Mouse (Mus musculus) heart, adult 8-10 months (tissue): ENCODE data around the gene Ppp1ca. TPM values are rescaled to one million over a fixed set of nuclear protein-coding genes. Genes with fewer than 3 reads are reported as not detected.

Experiments used
- DNase-seq: peaks from one replicate; pipeline ENCODE4 v3.0.0; 2022; ENCODE audit warnings: low spot score
- total RNA-seq, 4 experiments: library from RNA; stranded (reverse); gene quantifications; 2 replicates each; pipeline ENCODE4 v1.2.4; 2022

Gene Ppp1ca
- total RNA-seq, 4 experiments from 2014 or later = 261 to 310 (median 281) TPM

DNA sequence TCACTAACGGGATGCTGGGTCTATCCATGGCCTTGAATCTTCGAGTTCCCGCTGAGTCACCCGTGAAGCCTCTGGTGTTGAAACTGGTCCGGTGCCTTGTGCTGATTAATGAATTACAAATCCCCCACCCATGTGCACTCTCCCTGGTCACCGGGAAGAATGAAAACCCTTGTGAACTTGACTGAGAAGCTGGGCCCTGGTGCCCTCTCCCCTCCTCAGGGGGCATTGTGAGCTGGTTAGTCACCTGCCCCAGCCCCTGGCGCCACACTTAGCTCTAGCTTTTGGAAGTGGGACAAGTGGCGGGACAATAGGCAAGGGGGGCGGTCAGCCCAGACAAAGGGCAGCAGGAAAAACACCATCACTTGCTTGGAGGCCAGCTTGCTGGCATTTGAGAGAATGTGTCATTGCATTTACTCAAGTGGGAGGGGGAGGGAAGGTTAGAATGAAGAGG is 21.7 kb downstream of the Ppp1ca start:
- no peak for DNase-seq

- DNase-seq = no peak
Observed at GRCm38 (mm10) chr19:4214071-4214770, 22.4 kb downstream of the Ppp1ca start, which contains the start of the genes Clcf1 and AC109138.7. TSS of gene Clcf1 (plus strand) at chr19:4214238. TSS of gene AC109138.7 (plus strand) at chr19:4214357.

- no peak for DNase-seq
Observed at GRCm38 (mm10) chr19:4214771-4215450, 23.0 kb downstream of the Ppp1ca start.

GRCm38 (mm10) chr19:4215451-4215840 is 23.6 kb downstream of the Ppp1ca start:
- DNase-seq = no peak

DNA sequence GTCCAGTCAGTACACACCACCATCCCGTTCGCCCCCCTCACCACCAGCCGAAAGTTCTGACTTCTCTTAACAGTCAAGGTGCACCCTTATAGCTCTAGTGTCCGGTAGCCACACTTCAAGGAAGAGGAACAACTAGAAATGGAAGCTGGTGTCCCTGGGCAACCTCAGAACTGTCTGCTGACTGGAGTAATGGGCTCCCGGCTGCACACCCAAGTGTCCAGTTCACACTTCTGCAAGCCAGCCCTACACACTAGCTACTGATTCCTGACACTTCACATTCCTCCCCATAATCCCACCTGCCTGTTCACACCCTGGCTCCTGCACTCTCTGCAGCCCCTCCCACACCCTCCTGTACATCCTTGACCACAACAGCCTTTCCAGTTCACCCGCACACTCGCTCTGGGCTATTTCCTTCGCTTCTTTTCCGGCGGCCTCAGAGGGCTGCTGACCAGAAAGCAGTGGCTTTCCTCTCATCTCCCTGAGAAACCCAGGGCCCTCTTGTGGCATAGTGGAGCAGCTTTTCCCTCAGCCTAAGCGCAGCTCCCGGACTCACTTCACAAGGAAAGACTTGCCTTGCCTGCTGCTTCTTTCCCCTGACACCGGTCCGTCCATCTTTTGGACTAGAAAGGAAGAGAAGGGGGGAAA is 24.3 kb downstream of the Ppp1ca start:
- no peak for DNase-seq

DNA sequence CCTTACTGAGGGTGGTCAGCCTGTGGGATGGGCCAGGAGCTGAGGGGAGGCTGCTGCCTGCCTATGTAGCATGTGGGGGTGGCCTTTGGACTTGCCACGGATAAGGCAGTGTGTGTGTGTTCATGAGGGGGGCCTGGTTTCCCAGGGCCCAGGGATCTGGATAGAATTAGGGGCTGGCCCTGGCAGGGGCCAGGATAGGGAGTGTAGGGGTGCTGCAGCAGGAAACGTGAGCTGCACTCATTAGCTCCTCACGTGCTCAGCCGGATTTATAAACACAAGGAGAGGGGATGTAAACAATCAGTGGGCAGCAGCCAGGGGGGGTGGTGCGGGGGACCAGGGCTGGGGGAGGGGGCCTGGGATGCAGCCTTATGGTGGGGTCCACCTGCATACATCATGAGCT is 25.3 kb downstream of the Ppp1ca start:
- DNase-seq = no peak

- DNase-seq = no peak
Observed at GRCm38 (mm10) chr19:4217855-4218254, 26.0 kb downstream of the Ppp1ca start.

- no peak for DNase-seq
Observed at GRCm38 (mm10) chr19:4218293-4218692, 26.4 kb downstream of the Ppp1ca start.

GRCm38 (mm10) chr19:4218784-4219183 is 26.9 kb downstream of the Ppp1ca start:
- no peak for DNase-seq

GRCm38 (mm10) chr19:4219943-4220342 is 28.1 kb downstream of the Ppp1ca start:
- no peak for DNase-seq

DNA sequence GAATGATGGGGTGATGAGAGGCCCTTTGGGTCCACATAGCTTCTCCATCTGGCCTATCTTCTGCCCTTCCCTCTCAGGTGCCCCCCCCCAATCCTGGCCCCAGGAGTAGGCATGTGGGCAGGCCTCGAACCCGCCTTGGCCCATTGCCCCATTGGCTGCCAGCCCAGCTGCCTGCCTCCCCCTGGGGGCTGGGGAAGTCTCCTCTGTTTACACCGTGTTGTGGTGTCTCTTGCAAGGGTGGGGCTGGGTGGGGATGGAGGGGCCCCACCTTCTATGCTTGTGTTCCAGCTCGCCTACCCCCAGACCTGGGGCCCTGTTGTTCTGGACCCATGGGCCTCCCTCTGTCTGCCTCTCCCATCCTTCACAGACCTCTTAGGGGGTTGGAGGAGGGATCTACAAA is 28.6 kb downstream of the Ppp1ca start:
- no peak for DNase-seq

GRCm38 (mm10) chr19:4220957-4221743 is 29.3 kb downstream of the Ppp1ca start:
- DNase-seq = no peak

DNA sequence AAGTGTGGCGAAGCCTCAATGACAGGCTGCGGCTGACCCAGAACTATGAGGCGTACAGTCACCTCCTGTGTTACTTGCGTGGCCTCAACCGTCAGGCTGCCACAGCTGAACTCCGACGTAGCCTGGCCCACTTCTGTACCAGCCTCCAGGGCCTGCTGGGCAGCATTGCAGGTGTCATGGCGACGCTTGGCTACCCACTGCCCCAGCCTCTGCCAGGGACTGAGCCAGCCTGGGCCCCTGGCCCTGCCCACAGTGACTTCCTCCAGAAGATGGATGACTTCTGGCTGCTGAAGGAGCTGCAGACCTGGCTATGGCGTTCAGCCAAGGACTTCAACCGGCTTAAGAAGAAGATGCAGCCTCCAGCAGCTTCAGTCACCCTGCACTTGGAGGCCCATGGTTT is 30.3 kb downstream of the Ppp1ca start:
- DNase-seq = no peak

GRCm38 (mm10) chr19:4226779-4227178 is 34.9 kb downstream of the Ppp1ca start:
- DNase-seq = no peak

- DNase-seq = no peak
Observed at GRCm38 (mm10) chr19:4227446-4227845, 35.6 kb downstream of the Ppp1ca start.

GRCm38 (mm10) chr19:4227894-4228678 is 36.2 kb downstream of the Ppp1ca start:
- DNase-seq = peak; percentile 86

DNA sequence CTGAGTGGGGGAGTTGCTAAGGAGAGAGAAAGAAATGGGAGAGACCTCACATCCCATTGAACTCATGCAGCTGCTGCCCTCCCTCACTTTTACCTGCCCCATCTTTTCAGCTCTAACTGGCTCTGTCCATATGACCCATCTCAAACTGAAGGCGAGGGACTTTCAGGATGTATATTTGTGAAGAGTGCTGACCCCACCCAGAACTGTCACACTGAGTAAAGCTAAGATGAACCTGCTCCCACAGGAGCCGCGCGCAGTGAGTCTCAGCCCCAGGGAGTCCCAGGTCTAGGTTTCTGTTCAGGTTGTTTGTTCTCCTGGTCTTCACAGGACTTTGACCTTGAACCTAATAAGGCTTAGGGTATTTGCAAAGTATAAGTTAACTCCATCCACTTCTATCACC is 37.0 kb downstream of the Ppp1ca start:
- no peak for DNase-seq

GRCm38 (mm10) chr19:4229451-4230076 is 37.7 kb downstream of the Ppp1ca start:
- no peak for DNase-seq

GRCm38 (mm10) chr19:4230415-4230814 is 38.5 kb downstream of the Ppp1ca start:
- no peak for DNase-seq
